Mouse (Mus musculus): ENCODE data around the gene Gipc2.
"Not testable (repeated sequence)": the region's sequence is repeated elsewhere in the genome, so short reads cannot be mapped to it uniquely, and the experiment has no call there.

The Gipc2 gene

DNA sequence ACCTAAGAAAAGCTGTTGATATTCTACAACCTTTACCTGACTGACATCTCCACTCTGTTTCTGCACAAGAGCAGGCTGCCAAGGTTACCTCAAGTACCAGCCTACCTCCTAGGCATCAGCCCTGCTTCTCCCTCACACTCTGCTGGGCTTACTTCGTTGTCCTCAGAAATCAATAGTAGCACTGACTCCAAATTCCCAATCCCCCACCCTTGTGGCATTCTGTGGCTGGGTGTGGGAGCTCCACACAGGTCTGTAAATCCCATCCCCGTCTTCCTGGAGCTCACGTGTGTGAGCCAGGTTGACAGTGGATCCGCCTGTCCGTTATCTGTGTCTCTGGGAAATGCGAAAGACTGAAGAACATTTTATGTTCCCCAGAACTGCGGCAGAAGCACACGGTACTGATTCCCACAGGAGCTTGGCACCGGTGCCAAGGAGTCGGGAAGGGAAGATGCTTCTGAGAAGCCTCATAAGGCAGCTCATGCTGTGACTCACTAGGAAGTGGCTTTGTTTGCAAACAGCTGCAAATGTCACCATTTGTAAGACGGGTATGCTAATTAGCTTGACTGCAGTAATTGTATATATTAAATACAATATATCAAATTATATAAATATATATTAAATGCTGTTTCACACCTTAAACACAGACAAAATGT, 10.6 kb downstream of the Gipc2 start:
- DNase-seq (ENCODE audit: low spot score in 2 of 2): no peak

DNA sequence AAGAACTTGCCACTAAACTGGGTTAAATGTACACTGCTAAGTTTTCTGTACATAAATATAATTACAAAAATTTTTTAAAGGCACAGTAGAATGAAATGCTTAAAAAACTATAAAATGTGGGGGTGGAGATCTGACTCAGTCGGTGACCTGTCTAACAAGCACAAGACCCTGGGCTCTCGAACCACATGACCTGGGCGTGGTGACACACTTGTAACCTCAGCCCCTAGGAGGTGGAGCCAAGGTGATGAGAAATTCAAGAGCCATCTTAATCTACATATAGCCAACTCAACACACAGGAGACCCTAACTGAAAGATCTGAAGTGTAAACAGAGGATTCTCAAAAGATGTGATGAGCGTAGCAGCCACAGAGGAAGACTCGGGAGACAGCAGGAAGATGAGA, 11.9 kb downstream of the Gipc2 start:
- DNase-seq (ENCODE audit: low spot score in 2 of 2): no peak

DNA sequence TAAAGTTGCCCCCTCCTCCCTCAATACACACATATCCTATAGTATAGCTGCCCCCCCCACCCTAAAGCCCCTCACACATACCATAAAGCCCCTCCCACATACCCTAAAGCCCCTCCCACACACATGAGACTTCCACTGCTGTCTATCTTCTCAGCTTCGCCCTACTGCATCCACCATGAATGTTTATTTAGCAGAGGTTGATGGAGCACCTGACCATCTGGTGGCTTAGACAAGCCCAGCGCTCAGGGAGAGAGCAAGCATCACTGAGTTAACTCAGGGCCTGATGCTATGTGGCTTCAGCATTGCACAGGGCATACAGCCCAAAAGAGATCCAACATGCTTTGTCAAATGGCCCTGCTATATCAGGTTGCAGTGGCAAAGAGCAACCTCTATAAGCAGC, 12.9 kb downstream of the Gipc2 start:
- no peak for DNase-seq (ENCODE audit: low spot score in 2 of 2)

DNA sequence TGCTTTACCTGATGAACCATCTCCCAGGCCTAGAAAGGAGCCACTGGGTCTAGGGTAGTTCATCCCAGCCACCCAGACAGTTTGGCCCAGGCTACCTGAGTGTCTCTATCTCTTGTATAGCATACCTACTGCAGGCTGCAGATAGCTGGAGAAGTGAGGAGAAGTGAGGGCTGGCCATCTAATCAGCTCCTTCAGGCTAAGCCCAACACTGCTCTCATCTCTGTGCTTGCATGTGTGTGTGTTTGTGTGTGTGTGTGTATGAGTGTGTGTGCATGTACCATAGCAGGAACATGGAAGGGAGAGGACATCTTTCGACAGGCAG, 13.6 kb downstream of the Gipc2 start:
- DNase-seq (ENCODE audit: low spot score in 2 of 2): no peak

DNA sequence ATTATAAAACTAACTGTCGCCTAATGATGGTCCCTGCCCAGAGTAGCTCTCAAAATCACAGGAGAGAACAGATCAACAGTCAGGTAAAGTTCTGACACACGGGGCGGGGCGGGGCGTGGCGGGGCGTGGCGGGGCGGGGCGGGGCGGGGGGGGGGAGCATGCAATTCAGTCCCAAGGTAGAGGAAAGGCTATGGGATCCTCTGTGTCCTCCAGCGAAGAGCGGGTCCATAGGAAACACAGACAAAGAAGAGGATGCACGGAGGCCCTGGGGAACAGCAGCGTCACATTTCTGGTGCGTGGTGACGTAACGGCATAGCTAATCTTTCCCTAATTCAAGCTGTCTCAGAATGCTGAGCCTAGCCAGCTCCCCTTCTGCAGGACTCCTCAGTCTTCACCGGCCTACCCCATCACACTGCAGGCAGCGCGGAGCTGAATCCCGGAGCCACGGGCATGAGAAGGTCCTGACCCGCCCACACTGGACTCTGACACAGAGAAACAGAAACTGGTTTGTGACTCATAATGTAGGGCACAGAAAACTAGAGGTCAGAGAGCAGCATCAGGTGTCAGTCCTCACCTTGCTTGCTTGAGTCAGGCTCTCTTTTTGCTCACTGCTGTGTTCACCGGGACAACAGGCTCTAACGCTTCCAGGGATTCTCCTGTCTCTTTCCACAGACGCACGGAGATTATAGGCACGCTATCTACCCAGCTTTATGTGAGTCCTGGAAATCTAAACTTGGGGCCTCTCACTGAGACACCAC, 14.1 kb downstream of the Gipc2 start:
- DNase-seq (ENCODE audit: low spot score in 2 of 2): peak; percentile 19 to 40

DNA sequence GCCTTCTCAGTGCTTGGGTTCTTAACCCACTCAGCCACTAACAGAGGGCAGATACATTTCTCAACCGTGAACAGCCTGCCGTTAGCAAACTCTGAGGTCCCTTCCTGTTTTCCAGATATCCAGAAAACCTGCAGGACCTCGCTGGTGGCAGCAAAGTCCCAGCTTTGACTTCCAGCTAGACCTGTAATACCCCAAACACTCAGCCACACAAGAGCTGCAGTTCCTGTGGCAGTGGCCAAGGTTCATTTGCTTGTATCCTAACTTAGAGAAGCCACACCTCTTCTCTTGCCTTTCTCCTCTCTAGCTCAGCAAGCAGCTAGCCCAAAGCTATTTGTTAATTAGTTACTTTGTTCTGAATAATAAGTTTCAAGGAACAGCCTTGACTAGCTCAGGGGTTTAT, 16.2 kb downstream of the Gipc2 start:
- DNase-seq (ENCODE audit: low spot score in 2 of 2): no peak

DNA sequence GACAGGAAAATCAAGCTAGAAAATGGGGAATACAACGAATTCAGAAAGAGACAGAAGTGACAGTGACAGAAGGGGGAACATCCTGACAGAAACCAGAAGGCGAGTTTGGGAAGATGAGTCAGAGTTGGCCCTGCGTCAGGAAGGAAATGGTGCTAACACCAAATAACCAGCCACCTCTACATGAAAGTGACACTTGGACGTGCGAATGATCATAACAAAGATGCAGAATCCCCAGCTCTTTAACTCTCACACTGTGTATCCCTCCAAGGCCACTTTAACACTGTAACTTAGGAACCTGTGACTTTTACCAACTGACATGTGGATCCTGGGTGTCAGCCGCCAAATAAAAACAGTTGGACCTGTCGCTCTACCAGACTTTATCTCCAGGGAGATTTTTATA, 16.6 kb downstream of the Gipc2 start:
- DNase-seq (ENCODE audit: low spot score in 2 of 2): no peak

DNA sequence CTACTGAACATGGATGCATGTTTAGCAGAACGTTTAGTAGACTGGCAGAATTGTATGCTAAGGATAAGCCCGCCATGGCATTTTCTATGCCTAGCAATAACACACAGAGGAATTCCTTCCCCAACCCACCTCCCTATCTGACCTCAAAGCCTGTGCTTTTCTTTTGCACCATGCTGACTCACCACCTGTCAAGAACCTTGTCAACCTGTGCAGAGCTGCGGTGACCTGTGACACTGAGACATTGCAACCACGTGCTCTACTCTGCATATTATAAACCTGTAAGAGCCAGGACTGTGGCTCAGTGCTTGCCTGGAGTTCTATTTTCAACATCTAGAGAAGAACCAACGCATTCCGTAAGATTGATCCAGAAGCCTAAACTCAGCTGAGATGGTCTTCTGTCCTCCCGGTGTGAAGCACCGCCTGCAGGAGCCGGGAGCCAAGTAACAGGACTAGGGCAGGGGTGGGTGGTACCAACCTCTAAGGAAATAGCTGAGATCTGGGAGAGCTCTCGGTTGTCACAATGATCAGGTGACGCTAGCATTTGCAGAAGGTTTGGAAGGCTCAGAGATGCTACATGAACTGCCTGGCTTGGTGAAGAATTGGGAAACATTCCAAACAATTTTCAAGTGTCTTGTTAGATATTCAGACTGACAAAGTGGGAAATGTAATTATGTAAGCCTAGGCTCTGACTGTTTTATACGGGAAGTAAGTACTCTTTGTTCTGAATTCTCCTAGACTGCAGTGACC, 18.8 kb downstream of the Gipc2 start:
- no peak for DNase-seq (ENCODE audit: low spot score in 2 of 2)

DNA sequence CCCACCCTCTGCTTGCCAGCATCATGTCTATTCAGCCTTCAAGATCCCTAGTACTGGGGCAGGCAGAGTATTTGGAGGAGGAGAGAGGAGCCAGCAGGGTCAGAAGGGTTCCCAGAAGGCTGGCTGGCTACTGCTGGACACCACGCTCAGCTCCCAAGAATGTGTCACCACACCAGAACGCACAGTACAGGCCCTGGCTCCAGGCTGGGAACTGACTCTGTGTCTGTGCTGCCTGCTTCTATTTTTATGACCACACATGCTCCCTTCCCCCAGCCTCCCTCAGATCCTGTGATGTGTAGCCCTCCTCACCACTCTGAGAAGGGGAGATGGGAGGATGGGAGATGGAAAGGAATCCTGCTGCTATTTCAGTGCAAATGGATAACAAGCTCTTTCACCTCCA, 20.8 kb downstream of the Gipc2 start:
- DNase-seq (ENCODE audit: low spot score in 2 of 2): peak in 1 of 2 experiments; percentile 26

DNA sequence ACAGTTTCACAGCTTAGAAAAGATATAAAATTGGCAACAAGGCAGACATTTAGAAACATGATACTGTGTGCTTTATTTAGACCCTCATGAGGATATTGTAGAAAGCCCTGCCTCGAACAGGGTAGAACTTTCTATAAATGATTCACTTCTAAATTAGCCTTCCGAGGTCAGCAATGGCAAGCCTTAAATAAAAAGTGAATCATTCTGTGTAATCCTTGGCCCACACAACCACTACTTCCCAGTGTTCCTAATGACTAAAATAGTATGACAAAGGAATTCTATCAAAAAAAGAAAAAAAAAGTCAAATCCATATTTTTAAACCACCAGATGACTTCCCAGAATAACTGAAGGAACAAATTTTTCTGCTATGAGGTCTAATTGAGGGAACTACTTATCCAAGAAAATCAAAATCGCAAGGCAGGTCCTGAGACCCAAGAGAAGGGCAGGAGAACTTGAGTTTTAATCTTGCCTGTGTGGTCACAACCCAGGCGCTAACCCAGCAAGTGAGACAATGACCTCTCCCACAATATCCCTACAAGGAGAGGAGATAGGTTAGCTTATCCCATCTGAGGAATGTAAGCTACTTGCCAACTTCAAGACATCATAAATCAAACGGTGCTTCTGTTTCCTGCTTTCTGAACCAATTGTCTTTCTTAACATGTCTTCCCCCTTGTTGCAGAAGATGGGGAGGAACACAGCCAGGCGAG, 22.9 kb downstream of the Gipc2 start:
- DNase-seq (ENCODE audit: low spot score in 2 of 2): no peak

DNA sequence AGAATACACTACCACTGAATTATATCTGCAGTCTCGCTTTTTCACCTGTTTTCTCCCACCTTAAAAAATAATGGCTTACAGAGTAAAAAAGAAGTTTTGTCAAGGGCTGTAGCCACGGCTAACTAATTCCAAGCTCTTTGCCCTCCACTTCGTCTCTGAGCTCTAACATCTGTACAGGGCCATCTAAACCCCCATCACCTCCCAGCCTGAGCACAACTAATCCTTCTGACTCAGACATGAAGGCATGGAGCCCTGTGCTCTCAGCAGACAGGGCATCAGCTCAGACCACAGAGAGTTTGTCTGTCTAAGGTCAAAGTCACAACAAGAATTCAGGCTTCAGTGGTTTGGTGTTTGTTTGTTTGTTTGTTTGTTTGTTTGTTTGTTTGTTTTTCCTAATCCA, 23.9 kb downstream of the Gipc2 start:
- no peak for DNase-seq (ENCODE audit: low spot score in 2 of 2)

DNA sequence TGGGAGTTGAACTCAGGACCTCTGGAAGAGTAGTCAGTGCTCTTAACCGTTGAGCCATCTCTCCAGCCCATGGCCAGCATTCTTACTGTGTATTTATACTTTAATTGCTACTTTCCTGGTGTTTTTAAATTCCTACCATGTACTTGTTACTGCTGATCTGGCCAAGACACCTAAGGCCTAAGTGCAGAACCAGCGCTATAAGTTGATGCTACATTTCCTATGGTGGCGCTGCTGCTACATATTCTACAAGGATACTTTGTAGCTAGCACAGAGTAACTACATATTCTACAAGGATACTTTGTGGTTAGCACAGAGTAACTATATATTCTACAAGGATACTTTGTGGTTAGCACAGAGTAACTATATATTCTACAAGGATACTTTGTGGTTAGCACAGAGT, 26.7 kb downstream of the Gipc2 start:
- not testable (repeated sequence) for DNase-seq (ENCODE audit: low spot score in 2 of 2)

DNA sequence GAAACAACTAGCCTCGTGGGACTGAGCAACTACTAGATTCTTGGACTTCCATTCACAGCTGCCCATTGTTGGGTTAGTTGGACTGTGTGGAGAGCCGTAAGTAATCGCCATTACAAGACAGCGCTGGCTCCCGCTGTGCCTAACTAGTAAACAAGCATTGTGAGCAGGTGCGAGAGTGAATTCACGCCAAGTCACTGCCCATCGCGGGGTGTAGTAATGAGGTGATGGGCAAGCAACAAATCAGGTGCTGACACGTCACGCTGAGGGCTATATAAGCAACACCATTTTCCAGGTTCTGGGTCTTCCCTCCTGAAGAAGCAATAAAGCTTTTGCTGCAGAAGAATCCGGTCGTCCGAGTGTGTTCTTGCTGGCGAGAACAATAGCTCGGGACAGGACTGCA, 29.9 kb downstream of the Gipc2 start:
- DNase-seq (ENCODE audit: low spot score in 2 of 2): not testable (repeated sequence)

DNA sequence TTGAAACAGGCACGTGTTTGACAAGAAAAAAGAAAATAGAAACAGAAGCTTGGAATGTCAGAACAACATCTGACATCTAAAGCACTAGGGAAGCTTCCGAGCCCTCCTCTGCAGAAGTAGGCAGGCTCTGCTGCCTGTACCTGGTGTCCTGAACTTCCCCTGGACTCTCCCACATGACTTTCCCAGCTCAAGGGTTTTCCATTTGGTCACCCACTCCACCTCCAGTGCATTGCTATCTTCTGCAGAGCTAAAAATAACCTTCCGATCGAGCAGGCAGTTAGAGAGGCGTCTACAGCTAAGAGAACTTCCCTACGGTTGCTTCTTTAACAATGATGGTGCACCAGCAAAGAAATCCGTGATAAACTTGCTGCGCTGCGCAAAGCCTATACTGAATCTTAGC, 32.4 kb downstream of the Gipc2 start:
- no peak for DNase-seq (ENCODE audit: low spot score in 2 of 2)

DNA sequence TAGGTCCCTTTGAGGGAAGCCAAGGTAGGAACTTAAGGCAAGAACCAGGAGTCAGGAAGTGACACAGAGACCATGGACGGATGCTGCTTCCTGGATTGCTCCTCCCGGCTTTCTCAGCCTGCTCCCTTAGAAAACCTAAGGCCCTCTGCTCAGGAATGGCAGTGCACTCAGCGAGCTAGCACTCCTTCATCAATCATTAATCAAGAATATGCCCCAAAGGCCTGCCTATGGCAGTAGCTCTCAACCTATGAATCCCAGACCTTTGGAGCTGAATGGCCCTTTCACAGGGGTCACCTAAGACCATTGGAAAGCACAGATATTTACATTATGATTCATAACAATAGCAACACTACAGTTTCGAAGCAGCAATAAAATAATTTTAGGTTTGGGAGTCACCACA, 35.1 kb downstream of the Gipc2 start:
- no peak for DNase-seq (ENCODE audit: low spot score in 2 of 2)

DNA sequence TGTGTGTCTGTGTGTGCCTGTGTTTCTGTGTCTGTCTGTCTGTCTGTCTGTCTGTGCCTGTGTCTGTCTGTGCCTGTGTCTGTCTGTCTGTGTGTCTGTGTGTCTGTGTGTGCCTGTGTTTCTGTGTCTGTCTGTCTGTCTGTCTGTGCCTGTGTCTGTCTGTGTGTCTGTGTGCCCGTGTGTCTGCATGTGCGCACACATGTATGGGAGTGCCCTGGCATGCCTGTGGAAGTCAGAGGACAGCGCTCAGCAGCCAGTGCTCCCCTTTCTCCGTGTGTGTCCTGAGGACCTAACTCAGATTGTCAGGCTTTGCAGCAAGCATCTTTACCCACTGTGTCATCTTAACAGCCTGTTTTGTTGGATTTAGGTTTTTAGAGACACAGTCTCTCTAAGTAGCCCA, 36.6 kb downstream of the Gipc2 start:
- not testable (repeated sequence) for DNase-seq (ENCODE audit: low spot score in 2 of 2)

DNA sequence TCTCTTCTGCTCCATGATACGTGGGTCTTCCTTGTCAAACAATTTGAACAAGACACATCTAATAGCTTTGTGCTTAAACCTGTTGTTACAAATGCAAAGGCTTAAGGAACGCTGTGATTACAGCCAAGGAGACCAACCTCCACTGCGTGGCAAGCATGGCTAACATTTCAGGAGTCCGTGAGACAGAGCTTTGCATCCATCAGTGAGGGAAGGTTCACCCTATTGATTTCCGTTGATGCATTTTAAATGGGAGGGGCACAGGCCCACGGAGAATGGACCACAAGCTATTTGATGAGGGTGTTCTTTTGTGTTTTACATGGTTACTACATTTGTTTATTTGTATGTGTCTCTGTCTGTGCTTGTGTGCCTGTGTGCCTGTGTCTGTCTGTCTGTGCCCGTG, 37.4 kb downstream of the Gipc2 start:
- no peak for DNase-seq (ENCODE audit: low spot score in 2 of 2)

DNA sequence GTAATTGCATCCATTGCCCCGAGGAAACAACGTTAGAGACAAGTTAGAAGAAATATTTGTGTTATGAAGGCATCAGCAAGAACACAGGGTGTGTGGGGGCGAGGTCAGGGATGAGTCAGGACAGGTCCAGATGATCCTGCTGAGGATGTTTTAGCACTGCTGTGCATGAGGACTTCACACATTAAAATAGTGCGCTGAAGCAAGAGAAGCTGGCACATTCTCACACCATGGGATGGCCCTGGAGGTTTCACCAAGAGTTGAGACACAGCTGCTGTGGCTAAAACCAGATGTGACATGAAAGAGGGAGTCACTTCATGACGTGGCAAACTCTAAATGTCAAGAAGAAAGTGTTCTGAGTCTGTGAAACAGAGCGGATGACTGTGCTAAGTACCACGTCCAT, 38.9 kb downstream of the Gipc2 start:
- DNase-seq (ENCODE audit: low spot score in 2 of 2): no peak

DNA sequence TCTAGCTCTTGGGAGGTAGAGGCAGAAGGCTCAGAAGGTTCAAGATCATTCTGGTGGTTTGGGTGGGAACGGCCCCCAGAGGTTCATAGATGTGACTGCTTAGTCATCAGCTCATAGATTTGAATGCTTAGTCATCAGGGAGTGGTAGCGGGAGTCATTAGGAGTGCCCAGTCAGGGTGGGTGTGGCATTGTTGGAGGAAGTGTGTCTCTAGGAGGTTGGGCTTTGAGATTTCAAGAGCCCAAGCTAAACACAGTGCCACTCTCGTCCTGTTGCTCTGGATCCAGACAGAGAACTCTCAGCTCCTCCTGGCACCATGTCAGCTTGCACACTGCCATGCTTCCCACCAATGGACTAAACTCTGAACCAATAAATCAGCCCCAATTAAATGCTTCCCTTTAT, 43.3 kb downstream of the Gipc2 start:
- DNase-seq (ENCODE audit: low spot score in 2 of 2): peak in 1 of 2 experiments; percentile 60

DNA sequence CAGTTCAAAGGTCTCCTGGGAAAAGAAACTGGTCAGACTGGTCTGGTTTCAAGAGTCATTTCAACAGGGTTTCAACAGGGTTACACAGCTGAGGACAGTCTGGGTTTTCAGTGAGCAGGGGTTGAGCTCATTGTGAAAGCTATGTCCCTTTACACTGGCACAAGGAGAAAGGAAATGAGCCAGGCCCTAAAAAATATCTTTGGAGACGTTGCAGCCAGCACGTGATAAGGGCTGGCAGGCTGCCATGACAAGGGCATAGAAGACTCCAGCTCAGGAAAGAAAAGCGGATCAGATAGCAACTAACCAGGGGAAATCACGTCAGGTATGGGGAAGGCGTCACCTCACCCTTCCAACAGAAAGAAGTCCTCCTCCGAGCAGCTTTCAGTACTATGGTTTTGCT, 43.9 kb downstream of the Gipc2 start:
- DNase-seq (ENCODE audit: low spot score in 2 of 2): peak; percentile 71 to 83

DNA sequence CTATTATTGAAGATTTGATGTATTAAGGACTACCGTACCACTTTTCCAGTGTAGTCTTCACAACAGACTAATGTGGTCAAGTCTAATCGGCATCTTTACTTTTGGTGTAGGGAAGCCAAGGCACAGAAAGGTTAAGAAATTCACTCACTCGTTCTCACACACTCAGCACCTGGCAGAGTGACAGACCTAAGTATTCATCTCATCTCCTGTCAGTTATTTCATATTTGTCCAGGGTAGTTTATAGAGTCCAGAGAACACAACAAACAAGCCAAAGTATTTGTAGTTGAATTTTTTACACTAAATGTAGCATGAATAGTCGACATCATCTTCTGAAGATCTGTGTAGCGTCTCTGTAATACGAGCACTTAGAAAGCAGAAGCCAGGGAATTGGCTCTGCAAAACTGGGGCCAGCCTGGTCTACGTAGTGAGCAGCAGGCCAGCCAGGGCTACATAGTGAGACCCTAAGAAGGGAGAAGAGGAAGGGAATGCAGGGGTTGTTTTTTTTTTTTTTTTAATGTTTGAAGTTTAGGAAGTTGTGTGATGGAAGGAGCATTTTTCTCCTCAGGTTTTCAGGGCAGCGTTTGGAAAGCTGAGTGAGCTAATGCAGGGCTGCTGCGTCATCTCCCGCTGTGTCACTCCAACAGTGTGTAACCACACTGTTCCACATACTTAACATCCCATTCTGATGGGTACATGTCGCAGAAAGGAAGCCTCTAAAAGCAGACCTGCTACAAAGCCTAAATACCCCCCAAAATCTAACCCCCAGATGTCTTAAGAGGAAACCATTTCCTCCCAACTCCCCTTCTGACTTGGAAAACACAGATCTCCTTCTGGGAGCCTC, 44.6 kb downstream of the Gipc2 start:
- DNase-seq (ENCODE audit: low spot score in 2 of 2): no peak

DNA sequence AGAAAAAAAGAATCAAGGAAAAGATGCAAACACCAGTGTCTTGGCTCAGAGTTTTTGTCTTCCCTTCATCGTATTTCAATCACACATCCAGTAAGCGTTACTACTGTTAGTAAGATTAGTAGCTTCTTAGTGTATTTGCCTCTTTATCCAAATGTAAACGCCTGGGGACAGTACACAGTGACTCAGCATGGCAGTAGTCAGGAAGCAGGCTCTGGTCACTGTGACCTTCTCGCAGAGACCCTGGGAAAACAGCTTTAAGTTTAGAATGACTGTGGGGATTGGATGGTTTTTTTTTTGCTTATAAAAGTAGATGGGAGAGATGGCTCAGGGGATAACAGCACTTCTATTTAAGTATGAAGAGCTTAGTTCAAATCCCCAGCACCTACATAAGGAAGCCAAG, 46.0 kb downstream of the Gipc2 start:
- DNase-seq (ENCODE audit: low spot score in 2 of 2): no peak
